Mouse (Mus musculus): Measurements from ENCODE around the gene Cyfip2. TPM values are rescaled to one million over a fixed set of nuclear protein-coding genes. Genes with fewer than 3 reads are reported as not detected.

Cyfip2 gene
- polyA plus RNA-seq, 1 experiment, result 200 TPM

DNA sequence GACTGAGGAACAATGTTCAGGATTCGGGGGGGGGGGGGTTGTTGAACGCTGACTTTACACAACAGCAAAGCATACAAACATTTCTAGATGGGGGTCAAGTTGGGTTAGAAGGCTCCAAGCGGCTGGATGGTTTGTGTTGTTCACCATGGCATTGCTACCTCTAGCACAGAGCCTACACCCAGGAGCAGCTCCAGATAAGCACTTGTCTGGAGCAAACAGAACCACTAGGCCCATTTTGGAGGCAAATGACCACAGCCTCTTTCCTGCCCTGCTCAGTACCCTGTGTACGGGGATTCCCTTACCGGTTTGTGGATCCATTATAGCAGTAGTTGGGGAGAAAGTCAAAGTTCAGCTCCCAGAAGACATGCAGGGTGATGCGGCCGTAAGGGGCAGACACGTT is 70.7 kb downstream of the Cyfip2 start:
- 92% methylated on average over 8 of the region's 8 CpGs for WGBS
- TF ChIP-seq POLR2A (IDR thresholded peaks at IDR 0.05; ENCODE audit: borderline replicate concordance, insufficient read depth, low read length), result no peak
- TF ChIP-seq CTCF (IDR thresholded peaks at IDR 0.05; ENCODE audit: borderline replicate concordance, insufficient read depth, low read depth, low read length), result no peak
- no peak overlapping the region for H3K4me3 ChIP-seq (replicated peaks; ENCODE audit: insufficient read depth, low read depth, low read length)
- H3K27me3 ChIP-seq (ENCODE audit: control insufficient read depth, insufficient read depth, low read length), result no peaks in the 10 kb centered on the region
- no peak overlapping the region for H3K27ac ChIP-seq (ENCODE audit: insufficient read depth, low read length)
- no peaks in the 10 kb centered on the region for H3K4me1 ChIP-seq (ENCODE audit: control insufficient read depth, insufficient read depth, low read length)
- no peak for DNase-seq

DNA sequence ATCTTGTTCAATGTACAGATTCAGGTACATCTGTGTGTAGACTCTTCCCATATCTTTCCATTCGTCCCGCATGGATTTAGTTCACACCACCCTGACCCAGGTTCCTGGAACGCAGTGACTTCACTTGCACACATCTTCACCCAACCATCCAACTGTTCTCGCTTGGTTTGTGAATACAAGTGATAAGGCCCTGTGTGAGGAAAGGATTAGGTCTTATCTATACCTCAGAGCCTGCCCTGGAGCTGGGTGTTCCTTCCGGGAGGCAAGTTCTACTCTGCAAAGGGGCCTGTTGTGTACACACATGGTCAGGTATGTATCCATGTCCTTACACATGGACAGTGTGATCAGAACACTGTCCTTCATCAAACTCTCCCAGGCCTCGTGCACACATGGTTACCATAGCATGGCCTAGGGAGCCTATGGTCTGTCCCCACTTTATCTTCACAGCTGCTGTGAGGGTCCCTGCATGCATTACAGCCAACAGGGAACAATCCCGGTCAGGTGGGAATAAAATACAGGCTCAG is 71.4 kb downstream of the Cyfip2 start:
- no peak for TF ChIP-seq POLR2A (IDR thresholded peaks at IDR 0.05; ENCODE audit: borderline replicate concordance, insufficient read depth, low read length)
- no peak for TF ChIP-seq CTCF (IDR thresholded peaks at IDR 0.05; ENCODE audit: borderline replicate concordance, insufficient read depth, low read depth, low read length)
- H3K27ac ChIP-seq (ENCODE audit: insufficient read depth, low read length), result no peak overlapping the region
- WGBS, result 95% methylated on average over 7 of the region's 7 CpGs
- no peak for DNase-seq
- H3K27me3 ChIP-seq (ENCODE audit: control insufficient read depth, insufficient read depth, low read length), result no peaks in the 10 kb centered on the region
- no peaks in the 10 kb centered on the region for H3K4me1 ChIP-seq (ENCODE audit: control insufficient read depth, insufficient read depth, low read length)
- no peak overlapping the region for H3K4me3 ChIP-seq (replicated peaks; ENCODE audit: insufficient read depth, low read depth, low read length)

DNA sequence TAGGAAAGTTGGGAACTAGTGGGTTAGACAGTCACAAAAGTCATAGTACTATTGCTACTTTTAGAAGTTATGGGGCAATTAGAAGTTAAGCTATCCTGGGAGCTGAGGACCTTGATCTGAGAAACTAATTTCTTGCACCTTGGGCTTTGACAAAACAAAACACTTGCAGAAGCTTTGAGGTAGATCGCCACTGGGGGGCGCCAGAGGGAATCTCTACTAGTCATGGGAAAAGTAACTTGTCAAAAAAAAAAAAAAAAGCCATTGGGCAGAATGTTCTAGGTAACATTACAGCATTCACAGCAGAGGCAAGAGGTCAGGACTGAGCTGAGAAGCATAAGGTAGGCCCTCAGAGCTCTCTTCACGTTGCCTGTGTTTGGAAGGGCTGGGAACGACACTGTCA is 75.7 kb downstream of the Cyfip2 start:
- peak; percentile 50 to 68 for DNase-seq
- Histone ChIP-seq H3K27ac (ENCODE audit: insufficient read depth, low read length) (no peak overlapping the region), H3K4me1 (ENCODE audit: control insufficient read depth, insufficient read depth, low read length) (no peaks in the 10 kb centered on the region), H3K4me3 (replicated peaks; ENCODE audit: insufficient read depth, low read depth, low read length) (no peak overlapping the region), H3K27me3 (ENCODE audit: control insufficient read depth, insufficient read depth, low read length) (no peaks in the 10 kb centered on the region)
- TF ChIP-seq CTCF (IDR thresholded peaks at IDR 0.05; ENCODE audit: borderline replicate concordance, insufficient read depth, low read depth, low read length), result peak; percentile 45; the same call in 1 of the 2 replicates
- no peak for TF ChIP-seq POLR2A (IDR thresholded peaks at IDR 0.05; ENCODE audit: borderline replicate concordance, insufficient read depth, low read length)
- WGBS, result 27% methylated on average over 4 of the region's 4 CpGs

DNA sequence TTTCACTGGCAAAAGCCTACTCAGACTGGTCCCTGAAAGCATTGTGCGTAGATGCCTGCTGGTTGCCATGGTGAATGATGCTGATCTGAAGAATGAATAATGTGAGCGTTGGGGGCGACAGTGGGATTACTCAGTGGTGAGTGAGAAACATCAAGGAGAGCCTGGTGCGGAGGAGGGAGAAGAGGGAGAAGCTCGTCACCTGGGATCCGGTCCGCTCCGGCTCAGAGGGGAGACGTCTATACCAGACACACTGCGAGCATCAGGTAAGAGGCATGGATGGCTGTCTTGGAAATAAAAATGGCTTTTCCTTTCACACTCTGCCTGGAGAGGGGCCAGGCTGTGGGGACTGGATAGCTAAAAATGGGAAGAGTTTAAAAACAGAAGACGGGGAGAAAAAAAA is 77.3 kb downstream of the Cyfip2 start, which contains the start of gene Fndc9:
Gene Fndc9 (plus strand): TSS at position 198 of the 400 bp plus-strand sequence.
- no peak within 1 kb of the TSS for H3K27ac ChIP-seq (ENCODE audit: insufficient read depth, low read length)
- no peak within 1 kb of the TSS for H3K4me3 ChIP-seq (replicated peaks; ENCODE audit: insufficient read depth, low read depth, low read length)
- 56% methylated on average over 11 of the region's 11 CpGs for WGBS
- no peaks in the 10 kb centered on the region for H3K27me3 ChIP-seq (ENCODE audit: control insufficient read depth, insufficient read depth, low read length)
- DNase-seq, result no peak
- no peaks in the 10 kb centered on the region for H3K4me1 ChIP-seq (ENCODE audit: control insufficient read depth, insufficient read depth, low read length)
- TF ChIP-seq CTCF (IDR thresholded peaks at IDR 0.05; ENCODE audit: borderline replicate concordance, insufficient read depth, low read depth, low read length) (no peak), POLR2A (IDR thresholded peaks at IDR 0.05; ENCODE audit: borderline replicate concordance, insufficient read depth, low read length) (no peak)

DNA sequence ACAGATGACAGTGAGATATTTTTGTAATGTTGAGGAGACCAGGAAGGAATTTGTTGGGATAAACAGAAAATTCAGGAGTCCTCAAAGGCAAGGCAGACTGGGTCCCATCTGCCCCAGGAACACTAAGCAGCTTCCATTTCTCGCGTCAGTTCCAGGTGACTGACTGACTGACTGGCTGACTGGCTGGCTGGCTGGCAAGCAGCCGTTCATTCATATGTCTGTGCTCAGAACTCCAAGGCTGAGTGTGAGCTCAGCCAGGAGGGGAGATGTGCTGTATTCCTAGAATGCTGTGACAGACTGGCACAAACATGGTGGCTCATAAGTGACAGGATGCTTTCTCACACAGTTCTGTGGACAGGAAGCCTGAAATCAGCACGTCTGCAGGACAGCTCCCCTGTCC is 78.7 kb downstream of the Cyfip2 start:
- Histone ChIP-seq H3K4me3 (replicated peaks; ENCODE audit: insufficient read depth, low read depth, low read length) (no peak overlapping the region), H3K4me1 (ENCODE audit: control insufficient read depth, insufficient read depth, low read length) (no peaks in the 10 kb centered on the region), H3K27me3 (ENCODE audit: control insufficient read depth, insufficient read depth, low read length) (no peaks in the 10 kb centered on the region), H3K27ac (ENCODE audit: insufficient read depth, low read length) (no peak overlapping the region)
- DNase-seq, result no peak
- 10% methylated on average over 4 of the region's 4 CpGs for WGBS
- no peak for TF ChIP-seq POLR2A (IDR thresholded peaks at IDR 0.05; ENCODE audit: borderline replicate concordance, insufficient read depth, low read length)
- no peak for TF ChIP-seq CTCF (IDR thresholded peaks at IDR 0.05; ENCODE audit: borderline replicate concordance, insufficient read depth, low read depth, low read length)

DNA sequence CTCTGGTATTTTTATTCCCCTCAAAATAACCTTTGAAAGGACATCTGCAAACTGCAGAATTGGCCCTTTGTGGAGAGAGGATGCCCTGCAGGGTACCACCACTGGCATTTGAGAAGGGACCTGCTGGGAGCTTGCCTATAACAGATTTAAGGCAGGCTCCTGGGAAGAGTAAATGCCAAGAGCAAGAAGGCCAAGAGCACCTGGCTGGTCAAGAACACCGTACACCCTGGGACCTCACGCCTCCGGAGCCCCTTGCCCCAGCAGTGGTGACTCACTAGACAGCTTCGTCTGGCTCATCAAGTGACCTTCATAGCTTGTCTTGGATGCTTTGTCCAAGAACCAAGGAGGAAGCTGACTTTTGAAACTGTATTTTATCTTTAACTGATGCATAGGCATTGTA is 79.9 kb downstream of the Cyfip2 start:
- Histone ChIP-seq H3K27me3 (ENCODE audit: control insufficient read depth, insufficient read depth, low read length) (no peaks in the 10 kb centered on the region), H3K27ac (ENCODE audit: insufficient read depth, low read length) (no peak overlapping the region), H3K4me3 (replicated peaks; ENCODE audit: insufficient read depth, low read depth, low read length) (no peak overlapping the region), H3K4me1 (ENCODE audit: control insufficient read depth, insufficient read depth, low read length) (no peaks in the 10 kb centered on the region)
- TF ChIP-seq CTCF (IDR thresholded peaks at IDR 0.05; ENCODE audit: borderline replicate concordance, insufficient read depth, low read depth, low read length) (no peak), POLR2A (IDR thresholded peaks at IDR 0.05; ENCODE audit: borderline replicate concordance, insufficient read depth, low read length) (no peak)
- WGBS, result 60% methylated on average over 4 of the region's 4 CpGs
- DNase-seq, result no peak

DNA sequence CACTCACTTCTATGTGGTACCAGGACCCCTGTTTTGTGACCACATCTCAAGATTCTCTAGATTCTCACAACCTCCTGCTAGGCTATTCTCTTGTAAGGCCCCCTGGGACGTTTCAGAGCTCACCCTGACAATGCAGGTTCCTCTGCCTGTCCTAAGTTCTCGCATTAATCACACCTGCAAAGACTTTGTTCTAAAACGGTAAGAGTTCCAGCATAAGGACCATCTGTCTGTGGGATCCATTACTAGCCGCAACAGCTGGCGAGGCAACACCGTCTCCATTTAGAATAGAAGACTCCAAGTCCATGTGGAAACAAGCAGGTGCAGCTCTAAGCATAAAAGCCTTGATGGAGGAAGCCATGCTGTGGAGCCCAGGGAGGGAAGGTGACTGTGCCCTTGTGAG is 82.5 kb downstream of the Cyfip2 start:
- DNase-seq, result no peak
- no peak for TF ChIP-seq CTCF (IDR thresholded peaks at IDR 0.05; ENCODE audit: borderline replicate concordance, insufficient read depth, low read depth, low read length)
- no peak for TF ChIP-seq POLR2A (IDR thresholded peaks at IDR 0.05; ENCODE audit: borderline replicate concordance, insufficient read depth, low read length)
- Histone ChIP-seq H3K4me3 (replicated peaks; ENCODE audit: insufficient read depth, low read depth, low read length) (no peak overlapping the region), H3K4me1 (ENCODE audit: control insufficient read depth, insufficient read depth, low read length) (no peaks in the 10 kb centered on the region), H3K27me3 (ENCODE audit: control insufficient read depth, insufficient read depth, low read length) (no peaks in the 10 kb centered on the region), H3K27ac (ENCODE audit: insufficient read depth, low read length) (no peak overlapping the region)
- 54% methylated on average over 6 of the region's 6 CpGs for WGBS

DNA sequence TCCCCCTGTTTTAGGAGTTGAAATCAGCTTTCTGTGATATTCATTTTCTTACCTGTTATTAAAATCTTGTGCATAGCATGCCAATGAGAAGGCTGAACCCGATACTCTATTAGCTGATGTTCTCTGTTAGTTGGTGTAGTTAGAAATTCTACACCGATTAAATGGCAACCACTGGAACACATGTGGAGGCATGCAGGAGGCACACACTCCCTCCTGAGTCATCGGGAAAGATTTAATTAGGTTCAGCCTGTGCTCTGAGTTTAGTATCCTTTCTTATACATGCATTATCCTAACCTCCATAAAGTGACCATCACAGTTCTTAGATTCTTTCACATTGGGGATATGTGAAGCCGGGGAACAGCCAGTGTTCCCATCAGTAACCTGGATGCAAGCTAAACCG is 87.3 kb downstream of the Cyfip2 start:
- H3K4me3 ChIP-seq (replicated peaks; ENCODE audit: insufficient read depth, low read depth, low read length), result no peak overlapping the region
- no peak overlapping the region for H3K27ac ChIP-seq (ENCODE audit: insufficient read depth, low read length)
- DNase-seq, result no peak
- H3K27me3 ChIP-seq (ENCODE audit: control insufficient read depth, insufficient read depth, low read length), result no peaks in the 10 kb centered on the region
- TF ChIP-seq CTCF (IDR thresholded peaks at IDR 0.05; ENCODE audit: borderline replicate concordance, insufficient read depth, low read depth, low read length) (no peak), POLR2A (IDR thresholded peaks at IDR 0.05; ENCODE audit: borderline replicate concordance, insufficient read depth, low read length) (no peak)
- H3K4me1 ChIP-seq (ENCODE audit: control insufficient read depth, insufficient read depth, low read length), result no peaks in the 10 kb centered on the region
- WGBS, result 86% methylated on average over 5 of the region's 5 CpGs

All from cerebellum, adult 2 months (tissue).